Mouse (Mus musculus) hindbrain, embryonic 12.5 days (tissue): Measurements from ENCODE around the gene Gm10644. TPM values are rescaled to one million over a fixed set of nuclear protein-coding genes. Genes with fewer than 3 reads are reported as not detected.

Experiments used
- ATAC-seq: fragments of 200-750 bp; cut with Nextera tagmentation; 2 replicates; pipeline ENCODE4 v1.8.0; 2017; ENCODE audit warnings: moderate TSS enrichment; ENCODE audit not compliant: low FRiP score
- H3K27ac ChIP-seq: fragments of 300-500 bp; sonication (generic); 2 replicates; pipeline ENCODE4 v1.5.1; 2016; ENCODE audit warnings: mild to moderate bottlenecking
- H3K27me3 ChIP-seq: fragments of 300-500 bp; sonication (generic); 2 replicates; pipeline ENCODE4 v1.6.1; 2016; ENCODE audit warnings: mild to moderate bottlenecking
- H3K36me3 ChIP-seq: fragments of 300-500 bp; sonication (generic); 2 replicates; pipeline ENCODE4 v1.6.1; 2016; ENCODE audit warnings: mild to moderate bottlenecking
- H3K4me1 ChIP-seq: fragments of 300-500 bp; sonication (generic); 2 replicates; pipeline ENCODE4 v1.6.1; 2016
- H3K4me2 ChIP-seq: fragments of 300-500 bp; sonication (generic); replicated peaks from 2 replicates; pipeline ENCODE4 v1.6.1; 2016; ENCODE audit warnings: mild to moderate bottlenecking
- H3K4me3 ChIP-seq: fragments of 300-500 bp; sonication (generic); 2 replicates; pipeline ENCODE4 v1.5.1; 2016; ENCODE audit warnings: mild to moderate bottlenecking
- H3K9ac ChIP-seq: fragments of 300-500 bp; sonication (generic); 2 replicates; pipeline ENCODE4 v1.6.1; 2016; ENCODE audit warnings: mild to moderate bottlenecking, moderate library complexity
- H3K9me3 ChIP-seq: fragments of 300-500 bp; sonication (generic); replicated peaks from 2 replicates; pipeline ENCODE4 v1.6.1; 2016; ENCODE audit warnings: mild to moderate bottlenecking
- WGBS: fragments of 180-500 bp; shearing (Covaris S2); methylation state at CpG from one replicate; pipeline ENCODE4 v1.1.7; 2016; 5-methylcytosine and 5-hydroxymethylcytosine counted together
- polyA plus RNA-seq: library from polyadenylated mRNA; unstranded; fragments of >200 nt; fragmentation: Nextera tagmentation; extraction: Ambion mirVana; gene quantifications from 2 replicates; pipeline ENCODE4 v1.2.1, GENCODE M21; 2016

Gm10644 gene
- polyA plus RNA-seq, 1 experiment from 2014 or later, result 1.0 TPM

DNA sequence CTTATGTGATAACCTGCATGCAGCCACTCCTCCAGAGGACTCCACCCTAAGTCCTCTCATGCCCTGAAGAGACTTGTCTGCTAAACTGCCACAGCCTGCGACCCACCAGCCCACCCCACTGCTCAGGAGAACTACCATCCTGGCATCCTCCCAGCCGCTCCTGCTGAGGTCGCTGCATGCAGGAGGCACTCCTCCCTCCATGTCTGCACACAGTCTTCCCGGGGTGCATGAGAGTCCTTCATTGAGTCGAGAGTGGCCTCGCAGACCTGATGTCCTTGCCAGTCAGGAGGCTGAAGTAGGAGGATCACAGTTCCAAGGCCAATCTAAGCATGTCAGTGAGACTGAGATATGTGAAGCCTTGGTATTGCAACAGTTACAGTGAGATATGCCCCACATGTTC, 37.4 kb downstream of the Gm10644 start:
- no peak overlapping the region for H3K27ac ChIP-seq
- H3K4me2 ChIP-seq, result no peak overlapping the region
- ATAC-seq, result no peak
- 78% methylated on average over 6 of the region's 6 CpGs for WGBS
- H3K4me1 ChIP-seq, result peaks cover 13% of the 10 kb centered on the region
- H3K4me3 ChIP-seq, result no peak overlapping the region
- no peak overlapping the region for H3K9ac ChIP-seq
- no peaks in the 10 kb centered on the region for H3K9me3 ChIP-seq
- H3K27me3 ChIP-seq, result no peaks in the 10 kb centered on the region
- peaks cover 44% of the 10 kb centered on the region for H3K36me3 ChIP-seq

DNA sequence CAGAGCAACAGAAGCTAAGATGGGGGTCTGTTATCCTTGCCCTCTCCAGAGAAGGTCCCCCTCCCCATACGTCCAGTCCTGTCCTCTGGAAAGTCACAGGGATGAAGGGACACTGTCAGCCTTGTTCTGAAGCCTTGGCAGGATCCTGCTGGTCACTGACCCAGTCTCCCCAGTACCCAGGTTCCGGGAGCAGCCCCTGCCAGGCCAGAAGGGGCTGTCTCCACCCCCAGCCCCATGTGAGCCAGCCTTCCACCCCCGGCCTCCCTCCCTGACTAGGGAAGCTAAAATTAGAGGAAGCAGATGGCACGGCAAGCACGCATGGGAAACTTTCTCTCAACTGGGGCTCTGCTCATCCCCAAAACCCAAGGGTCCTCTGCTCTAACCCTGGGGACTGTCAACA, 39.0 kb downstream of the Gm10644 start:
- H3K4me3 ChIP-seq, result no peak overlapping the region
- 82% methylated on average over 5 of the region's 5 CpGs for WGBS
- H3K27ac ChIP-seq, result no peak overlapping the region; the same call in 1 of the 2 replicates
- H3K4me1 ChIP-seq, result peaks cover 13% of the 10 kb centered on the region
- ATAC-seq, result 0 out of 2 replicates have a peak, but pooled peaks have one; percentile 15
- H3K4me2 ChIP-seq, result no peak overlapping the region
- H3K27me3 ChIP-seq, result no peaks in the 10 kb centered on the region
- peaks cover 35% of the 10 kb centered on the region for H3K36me3 ChIP-seq
- H3K9ac ChIP-seq, result no peak overlapping the region
- H3K9me3 ChIP-seq, result no peaks in the 10 kb centered on the region

DNA sequence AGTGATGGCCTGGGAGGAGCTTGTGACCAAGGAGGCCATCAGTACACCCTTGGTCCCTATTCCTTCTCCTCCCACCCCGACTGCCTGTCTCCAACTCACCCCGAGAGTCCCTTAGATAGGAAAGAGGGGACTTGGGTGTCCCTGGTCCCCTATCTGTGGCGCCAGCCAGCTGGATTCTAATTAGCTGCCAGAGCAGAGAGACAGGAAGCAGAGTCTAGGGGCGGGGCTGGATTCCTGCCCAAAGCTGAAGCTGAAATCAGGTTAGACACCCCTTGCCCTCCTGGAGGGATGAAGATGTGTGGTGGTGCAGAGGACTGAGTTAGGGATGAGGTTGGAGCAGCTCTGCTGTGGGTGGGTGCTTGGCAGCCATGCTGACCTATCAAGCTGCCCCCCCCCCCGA, 40.1 kb downstream of the Gm10644 start:
- no peak overlapping the region for H3K4me3 ChIP-seq
- H3K4me1 ChIP-seq, result peaks cover 13% of the 10 kb centered on the region
- H3K4me2 ChIP-seq, result no peak overlapping the region
- H3K36me3 ChIP-seq, result peaks cover 25% of the 10 kb centered on the region
- no peak overlapping the region for H3K9ac ChIP-seq
- no peak for ATAC-seq
- H3K27ac ChIP-seq, result no peak overlapping the region
- H3K9me3 ChIP-seq, result no peaks in the 10 kb centered on the region
- WGBS, result 58% methylated on average over 5 of the region's 5 CpGs
- H3K27me3 ChIP-seq, result no peaks in the 10 kb centered on the region

DNA sequence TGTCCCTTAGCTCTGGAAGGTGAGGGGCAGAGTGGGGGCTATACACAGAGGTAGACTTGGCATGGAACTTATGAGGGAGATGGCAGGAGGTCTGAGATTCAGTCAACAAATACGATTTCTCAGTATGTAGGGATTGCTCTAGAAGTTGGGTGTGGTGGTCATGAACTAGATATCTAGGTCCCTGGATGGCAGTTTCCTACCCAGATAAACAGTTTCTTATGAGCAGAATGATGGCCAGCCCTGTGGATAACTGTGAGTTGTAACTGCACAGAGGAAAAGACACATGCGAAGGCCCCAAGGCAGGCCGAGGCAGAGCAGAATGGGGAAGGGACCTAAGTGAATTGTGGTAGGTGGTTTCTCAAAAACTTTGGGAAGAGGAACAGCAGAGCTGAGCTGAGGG, 40.8 kb downstream of the Gm10644 start:
- Histone ChIP-seq H3K9ac (no peak overlapping the region), H3K27ac (no peak overlapping the region), H3K36me3 (peaks cover 19% of the 10 kb centered on the region), H3K4me1 (peaks cover 18% of the 10 kb centered on the region), H3K4me3 (no peak overlapping the region), H3K9me3 (no peaks in the 10 kb centered on the region), H3K27me3 (no peaks in the 10 kb centered on the region), H3K4me2 (no peak overlapping the region)
- WGBS, result 89% methylated on average over 3 of the region's 3 CpGs
- ATAC-seq, result no peak

DNA sequence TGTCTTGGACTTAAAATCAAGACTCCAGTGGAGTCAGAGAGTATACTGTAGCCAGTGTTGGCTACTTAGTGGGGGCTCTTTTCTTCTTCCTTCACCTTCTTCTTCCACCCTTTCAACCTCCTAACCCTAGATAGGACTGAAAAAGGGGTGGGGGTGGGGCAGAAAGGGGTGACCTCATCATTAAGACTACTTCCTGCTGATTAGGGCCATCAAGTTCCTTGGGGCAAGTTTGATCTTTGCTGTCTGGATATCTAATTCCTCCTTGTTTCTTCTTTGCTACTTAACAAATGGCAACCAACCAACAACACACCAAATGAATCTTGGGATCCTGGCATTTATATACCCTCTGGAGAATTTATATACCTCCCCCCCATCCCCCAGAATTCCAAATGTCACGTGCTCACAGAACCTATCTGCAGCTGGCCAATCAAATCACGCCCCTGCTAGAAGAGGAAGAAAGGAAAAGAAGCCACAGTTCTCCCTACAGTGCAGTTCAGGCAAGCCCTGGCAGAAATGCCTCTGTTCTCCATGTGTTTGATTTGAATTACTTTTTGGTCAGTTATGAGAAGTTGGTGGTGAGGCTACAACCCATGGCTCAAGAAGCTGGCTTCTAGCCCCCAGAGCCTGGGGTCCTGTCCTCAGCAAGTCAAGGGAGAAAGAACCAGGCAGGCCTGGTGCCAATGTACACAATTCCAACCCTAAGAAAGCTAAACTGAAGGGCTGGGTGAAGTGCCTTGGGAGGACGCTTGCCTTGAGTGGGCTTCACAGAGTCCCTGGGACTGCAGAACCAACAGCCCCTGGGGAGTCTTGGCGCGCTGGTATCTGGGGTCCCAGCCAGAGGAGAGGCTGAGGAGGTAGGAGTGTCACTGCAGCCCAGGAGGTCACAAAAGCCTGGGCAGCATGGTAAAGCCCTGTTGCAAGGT, 42.9 kb downstream of the Gm10644 start:
- no peak overlapping the region for H3K4me2 ChIP-seq
- 88% methylated on average over 5 of the region's 5 CpGs for WGBS
- no peaks in the 10 kb centered on the region for H3K9me3 ChIP-seq
- H3K9ac ChIP-seq, result no peak overlapping the region
- no peak overlapping the region for H3K27ac ChIP-seq
- no peak for ATAC-seq
- H3K4me1 ChIP-seq, result peaks cover 36% of the 10 kb centered on the region
- H3K27me3 ChIP-seq, result no peaks in the 10 kb centered on the region
- H3K36me3 ChIP-seq, result peaks cover 3% of the 10 kb centered on the region; the same call in 1 of the 2 replicates
- H3K4me3 ChIP-seq, result no peak overlapping the region

DNA sequence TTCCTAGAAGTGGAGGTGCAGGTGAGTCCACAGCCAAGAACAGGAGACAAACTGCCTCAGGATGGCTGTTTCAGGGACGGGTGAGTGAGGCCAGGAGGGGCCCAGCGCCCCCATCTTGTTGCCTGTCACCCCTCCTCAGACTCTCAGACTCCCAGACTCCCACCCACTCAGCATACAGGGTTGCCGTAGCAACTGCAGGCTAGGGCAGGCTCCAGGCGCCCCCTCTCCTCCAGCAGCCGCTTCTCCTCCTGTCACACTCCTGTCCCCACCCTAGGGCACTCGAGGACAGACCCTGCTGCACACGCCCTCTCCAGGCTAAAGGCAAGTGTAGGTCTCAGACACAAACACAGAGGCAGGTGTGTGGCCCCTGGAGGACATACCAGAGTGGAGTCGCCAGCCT, 45.7 kb downstream of the Gm10644 start:
- Histone ChIP-seq H3K36me3 (no peaks in the 10 kb centered on the region), H3K9ac (peak overlapping the region; percentile 32; the same call in 1 of the 2 replicates), H3K9me3 (no peaks in the 10 kb centered on the region), H3K27me3 (no peaks in the 10 kb centered on the region), H3K27ac (no peak overlapping the region), H3K4me1 (peaks cover 35% of the 10 kb centered on the region), H3K4me3 (no peak overlapping the region), H3K4me2 (no peak overlapping the region)
- ATAC-seq, result no peak; the same call in 1 of the 2 replicates
- 38% methylated on average over 8 of the region's 8 CpGs for WGBS

DNA sequence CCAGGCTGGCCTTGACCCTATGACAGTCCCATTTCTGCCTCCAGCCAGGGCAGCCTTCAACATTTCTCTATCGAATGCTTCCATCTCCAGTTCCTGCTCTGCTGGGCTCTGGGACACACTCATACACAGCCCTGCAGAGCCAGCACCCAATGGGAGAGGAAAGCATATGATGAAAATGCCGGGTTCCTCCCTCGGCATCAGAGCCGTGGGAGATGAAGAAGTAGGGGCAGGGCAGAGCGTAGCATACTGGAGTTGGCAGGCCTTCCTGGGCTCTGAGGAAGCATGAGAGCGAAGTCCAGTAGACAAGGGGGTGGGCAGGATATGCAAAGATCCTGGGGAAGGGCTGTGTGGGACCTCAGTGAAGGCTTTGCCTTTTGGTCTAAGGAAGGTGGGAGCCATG, 46.4 kb downstream of the Gm10644 start:
- Histone ChIP-seq H3K4me3 (no peak overlapping the region), H3K9me3 (no peaks in the 10 kb centered on the region), H3K4me2 (no peak overlapping the region), H3K27ac (no peak overlapping the region), H3K36me3 (no peaks in the 10 kb centered on the region), H3K9ac (0 out of 2 replicates have a peak overlapping the region, but pooled peaks have one; percentile 32), H3K4me1 (peaks cover 42% of the 10 kb centered on the region), H3K27me3 (no peaks in the 10 kb centered on the region)
- 85% methylated on average over 6 of the region's 6 CpGs for whole genome bisulfite sequencing
- no peak for ATAC-seq

DNA sequence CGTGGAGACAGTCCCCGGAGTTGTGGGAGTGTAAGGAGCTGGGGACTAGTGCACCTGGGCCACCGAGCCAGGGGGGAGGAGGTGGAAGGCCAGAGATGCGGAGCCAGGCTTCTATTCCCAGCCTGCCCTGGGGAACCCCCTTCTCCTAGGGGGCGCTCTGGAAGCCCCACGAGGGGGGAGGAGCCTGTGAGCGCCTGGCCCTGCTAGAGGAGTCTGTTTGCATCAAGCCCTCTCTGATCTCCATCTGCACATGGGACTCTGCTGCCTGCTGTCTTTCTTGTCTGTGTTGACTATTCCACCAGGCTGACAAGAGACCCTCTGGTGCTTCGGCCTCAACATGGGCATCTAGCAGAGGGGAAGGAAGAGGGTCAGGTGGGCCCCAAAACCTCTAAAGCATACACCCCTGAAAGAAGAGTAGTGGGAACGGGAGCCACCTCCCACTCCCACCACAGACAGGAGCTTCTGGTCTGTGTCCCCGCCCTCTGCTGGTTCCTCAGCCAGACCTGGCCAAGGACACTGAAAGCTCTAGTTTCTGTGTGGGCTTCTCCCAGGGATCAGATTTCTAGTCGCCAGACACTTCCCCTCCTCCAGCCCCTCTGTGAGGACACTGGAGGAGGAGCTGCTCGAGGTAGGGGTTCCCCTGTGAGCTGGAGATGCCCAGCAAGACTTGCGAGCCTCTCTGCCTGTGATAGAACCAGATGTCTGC, 51.9 kb downstream of the Gm10644 start:
- ATAC-seq, result no peak
- peak overlapping the region; percentile 24; the same call in 1 of the 2 replicates for H3K9ac ChIP-seq
- peak overlapping the region; percentile 58 for H3K27ac ChIP-seq
- no peaks in the 10 kb centered on the region for H3K27me3 ChIP-seq
- no peaks in the 10 kb centered on the region for H3K36me3 ChIP-seq
- H3K4me1 ChIP-seq, result peaks cover 57% of the 10 kb centered on the region
- WGBS, result 10% methylated on average over 13 of the region's 13 CpGs
- H3K4me2 ChIP-seq, result peak overlapping the region; percentile 77
- peak overlapping the region; percentile 92 for H3K4me3 ChIP-seq
- no peaks in the 10 kb centered on the region for H3K9me3 ChIP-seq

DNA sequence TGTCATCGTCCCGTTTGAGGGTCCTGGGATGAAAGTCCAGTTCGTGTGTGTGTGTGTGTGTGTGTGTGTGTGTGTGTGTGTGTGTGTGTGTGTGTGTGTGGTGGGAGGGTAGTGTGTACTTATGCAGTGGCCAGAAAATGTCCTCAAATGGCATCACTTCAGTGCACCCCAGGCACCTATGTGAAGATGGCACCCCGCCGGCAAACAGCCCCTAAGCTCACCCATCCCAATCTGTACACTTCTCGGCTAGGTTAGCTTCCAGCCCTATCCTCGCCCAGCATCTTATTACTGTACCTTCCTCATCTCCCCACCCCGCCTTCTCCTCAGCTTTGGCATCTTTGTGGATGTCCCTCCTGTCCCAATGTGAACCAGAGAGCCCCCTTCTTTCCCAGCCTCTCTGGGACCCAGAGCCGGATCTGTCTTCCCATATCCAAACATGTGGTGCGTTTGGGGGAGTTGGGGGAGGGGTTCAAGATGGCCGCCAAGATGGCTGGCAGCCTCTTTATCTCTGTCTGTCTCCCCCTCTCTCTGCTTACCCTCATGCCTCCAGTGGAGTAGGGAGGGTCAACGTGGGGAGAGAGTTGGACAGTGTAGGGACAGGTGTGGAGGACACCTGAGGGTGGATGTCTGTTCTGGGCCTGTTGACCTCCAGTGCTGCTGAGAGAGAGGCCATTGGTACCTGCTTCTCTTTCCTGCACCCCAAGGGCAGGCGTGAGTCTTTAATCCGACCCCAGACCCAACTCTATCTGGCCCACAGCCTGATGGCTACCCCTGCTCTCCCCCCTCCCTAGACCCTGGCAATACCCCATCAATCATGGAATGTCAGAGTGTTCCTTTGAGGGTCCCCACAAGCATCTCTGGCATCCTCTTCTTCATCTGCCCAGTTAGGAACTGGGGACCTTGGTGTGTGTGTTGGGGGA, 53.2 kb downstream of the Gm10644 start:
- peak overlapping the region; percentile 99 for H3K27ac ChIP-seq
- no peaks in the 10 kb centered on the region for H3K36me3 ChIP-seq
- peak overlapping the region; percentile 92 for H3K4me3 ChIP-seq
- peaks cover 58% of the 10 kb centered on the region for H3K4me1 ChIP-seq
- H3K4me2 ChIP-seq, result peak overlapping the region; percentile 77
- H3K9ac ChIP-seq, result peak overlapping the region; percentile 97
- no peaks in the 10 kb centered on the region for H3K9me3 ChIP-seq
- H3K27me3 ChIP-seq, result no peaks in the 10 kb centered on the region
- 8% methylated on average over 14 of the region's 14 CpGs for whole genome bisulfite sequencing
- no peak for ATAC-seq

DNA sequence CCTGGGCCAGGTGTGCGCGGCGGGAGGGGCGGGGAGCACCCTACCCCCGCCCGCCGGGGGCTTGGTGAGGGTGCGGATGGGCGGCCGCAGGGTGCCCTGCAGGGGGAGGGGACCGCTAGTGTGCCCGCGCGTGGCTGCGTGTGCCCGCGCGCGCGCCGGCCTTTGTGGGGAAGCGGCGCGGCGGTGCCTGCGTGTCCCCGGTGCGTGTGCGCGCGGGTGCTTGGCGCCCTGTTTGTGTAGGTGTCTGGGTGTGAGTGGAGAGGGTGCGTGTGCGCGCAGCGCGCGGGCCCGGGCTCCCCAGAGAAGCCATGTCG, 54.1 kb downstream of the Gm10644 start:
- no peaks in the 10 kb centered on the region for H3K9me3 ChIP-seq
- peak overlapping the region; percentile 92 for H3K4me3 ChIP-seq
- H3K9ac ChIP-seq, result peak overlapping the region; percentile 97
- peaks cover 61% of the 10 kb centered on the region for H3K4me1 ChIP-seq
- H3K4me2 ChIP-seq, result peak overlapping the region; percentile 77
- 1% methylated on average over 27 of the region's 40 CpGs for WGBS
- no peaks in the 10 kb centered on the region for H3K36me3 ChIP-seq
- H3K27ac ChIP-seq, result peak overlapping the region; percentile 99
- no peak for ATAC-seq
- peaks cover 7% of the 10 kb centered on the region; the same call in 1 of the 2 replicates for H3K27me3 ChIP-seq

DNA sequence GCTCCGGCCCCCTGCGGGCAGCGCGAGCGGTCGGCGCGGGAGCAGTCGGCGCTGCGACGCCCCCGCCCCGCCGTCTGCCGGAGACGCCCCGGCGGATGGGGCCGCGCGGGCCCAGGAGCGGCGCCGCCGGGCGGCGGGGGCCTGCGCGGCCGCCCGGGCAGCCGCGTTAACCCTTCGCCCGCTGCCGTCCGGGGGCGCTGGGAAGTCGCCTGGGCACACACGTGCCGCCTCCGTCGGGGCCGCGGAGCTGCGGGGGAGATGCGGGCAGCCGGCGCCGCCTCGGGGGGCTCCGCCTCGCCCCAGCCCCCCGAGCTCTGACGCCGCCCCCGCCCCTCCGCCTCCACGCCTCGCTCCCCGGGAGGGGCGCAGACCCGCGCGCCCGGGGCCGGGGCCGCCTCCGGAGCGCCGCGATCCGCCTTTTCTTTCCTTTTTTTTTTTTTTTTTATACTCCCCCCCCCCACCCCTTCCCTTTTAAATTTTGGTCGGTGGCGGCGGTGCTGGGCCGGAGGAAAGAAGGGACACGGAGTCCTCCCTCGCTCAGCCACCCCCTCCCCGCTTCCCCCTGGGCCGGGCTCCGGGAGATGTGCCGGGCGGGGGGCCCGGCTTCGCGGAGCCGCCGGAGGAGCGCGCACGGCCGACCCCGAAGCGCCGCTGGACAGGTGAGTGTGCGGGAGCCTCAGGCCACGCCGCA, 54.6 kb downstream of the Gm10644 start:
- Histone ChIP-seq H3K4me1 (peaks cover 61% of the 10 kb centered on the region), H3K27me3 (peaks cover 11% of the 10 kb centered on the region; the same call in 1 of the 2 replicates), H3K9me3 (no peaks in the 10 kb centered on the region), H3K4me2 (peak overlapping the region; percentile 77), H3K9ac (peak overlapping the region; percentile 97), H3K27ac (peak overlapping the region; percentile 99), H3K36me3 (no peaks in the 10 kb centered on the region), H3K4me3 (peak overlapping the region; percentile 92)
- no peak; the same call in 1 of the 2 replicates for ATAC-seq
- under 1% methylated on average over 64 of the region's 100 CpGs for WGBS
